Mouse (Mus musculus): ENCODE measurements at regions not wholly inside any gene's neighbourhood (a gene's known extent, or its start where the extent isn't known, plus 50 kb on each side); places are given as distances from the start of the nearest gene placed in this dataset.
A peak's percentile ranks its signal among the peaks of the same experiment; 100 is the strongest.

DNA sequence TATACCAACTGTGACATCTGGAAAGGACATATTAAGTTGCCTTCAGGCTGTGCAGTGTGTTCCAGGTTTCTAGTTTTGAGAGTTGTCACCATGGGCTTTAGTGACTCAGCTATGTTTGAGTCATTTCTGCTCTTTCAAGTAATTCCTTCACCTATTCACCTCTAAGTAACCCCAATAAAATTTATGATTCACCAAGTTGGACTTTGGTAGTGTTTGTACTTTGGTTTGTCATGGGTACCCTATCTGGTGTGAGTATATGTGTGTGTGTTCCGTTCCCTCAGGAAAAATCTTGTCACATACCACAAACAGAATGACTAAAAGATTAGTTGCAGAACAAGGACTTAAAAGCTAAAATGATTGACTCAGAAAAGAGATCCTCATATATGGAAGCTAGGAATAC, 76.8 kb upstream of the Crbn start:
- no peak for DNase-seq (ENCODE audit: low spot score)

DNA sequence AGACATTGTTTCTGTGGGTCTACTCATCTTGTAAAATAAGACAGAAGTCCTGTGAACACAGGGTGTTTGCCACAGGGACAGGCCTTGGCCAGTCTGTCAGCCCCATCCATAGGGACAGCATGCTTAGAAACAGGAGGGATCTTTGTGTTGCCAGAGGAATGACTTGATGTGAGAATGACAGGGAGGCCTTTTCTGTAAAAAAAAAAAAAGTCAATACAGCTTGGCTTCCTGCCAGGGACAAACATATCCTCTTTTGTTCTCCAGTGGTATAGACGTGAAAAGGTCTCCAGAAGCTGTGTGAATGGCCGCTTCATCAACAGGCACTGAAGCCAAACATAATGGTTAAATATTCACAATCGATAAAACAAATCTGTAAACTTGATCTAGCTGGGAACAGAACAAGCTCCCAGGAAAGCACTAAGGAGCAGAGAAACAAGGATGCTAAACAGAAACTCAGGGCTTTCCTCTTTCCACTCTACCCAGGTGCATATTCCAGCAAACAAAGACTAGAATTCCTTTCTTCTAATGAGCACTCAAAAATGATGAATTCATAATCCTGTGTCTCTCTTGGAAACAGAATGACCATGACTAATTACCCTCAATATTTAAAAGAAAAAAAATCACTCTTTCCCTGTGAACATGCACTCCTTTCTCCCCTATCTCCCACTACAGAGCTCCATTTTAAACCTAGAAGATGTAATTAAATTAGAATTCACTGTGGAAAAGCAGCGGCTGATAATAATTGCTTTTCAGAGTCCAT, 92.2 kb upstream of the Crbn start:
- DNase-seq (ENCODE audit: low spot score) = no peak

DNA sequence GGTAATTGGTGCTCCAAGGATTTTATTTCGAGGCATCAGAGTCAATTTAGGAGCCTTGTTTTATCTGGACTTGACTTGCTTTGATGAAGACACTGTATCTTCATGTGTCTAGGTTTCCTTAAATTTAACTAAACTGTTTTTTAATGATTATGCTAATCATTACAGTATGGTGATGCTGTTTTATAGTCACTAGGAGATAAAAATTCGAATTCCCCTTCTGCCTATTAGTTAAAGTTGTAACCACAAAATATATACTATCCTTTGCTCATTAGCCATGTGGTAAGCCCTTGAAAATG, 92.7 kb upstream of the Crbn start:
- DNase-seq (ENCODE audit: low spot score) = no peak

DNA sequence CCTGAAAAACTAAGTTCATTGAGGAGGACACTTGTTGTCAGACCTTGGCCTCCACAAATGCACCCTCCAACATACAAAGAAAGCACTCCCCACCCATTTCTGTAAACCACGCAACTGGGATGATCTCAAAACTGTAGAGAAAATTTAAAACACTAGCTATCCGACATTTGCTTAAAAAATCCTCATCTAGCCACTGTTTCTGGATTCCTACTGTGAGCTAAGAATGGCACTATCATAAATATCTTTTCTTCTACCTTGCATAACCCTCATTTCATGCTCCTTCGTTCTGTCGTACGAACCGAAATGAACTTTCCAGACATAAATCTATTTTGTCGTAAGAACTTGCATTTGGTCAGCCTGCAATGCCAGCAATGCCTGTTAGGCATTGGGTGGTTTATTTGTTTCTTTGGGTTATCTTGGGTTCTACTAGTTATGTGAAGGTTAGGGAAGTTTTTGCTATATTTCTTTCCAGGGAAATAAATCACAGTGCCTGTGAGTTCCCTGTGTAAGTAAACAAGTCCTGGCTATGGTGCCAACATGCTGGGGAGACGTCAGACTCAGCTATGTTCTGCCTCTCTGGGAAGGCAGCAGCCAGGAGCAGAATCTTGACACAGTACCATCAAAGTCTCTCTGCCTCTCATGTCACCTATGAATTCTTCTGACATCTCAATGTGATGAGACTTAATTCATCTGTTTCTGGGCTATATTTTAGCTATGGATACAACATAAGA, 104.2 kb upstream of the Crbn start:
- peak; percentile 12 for DNase-seq (ENCODE audit: low spot score)

DNA sequence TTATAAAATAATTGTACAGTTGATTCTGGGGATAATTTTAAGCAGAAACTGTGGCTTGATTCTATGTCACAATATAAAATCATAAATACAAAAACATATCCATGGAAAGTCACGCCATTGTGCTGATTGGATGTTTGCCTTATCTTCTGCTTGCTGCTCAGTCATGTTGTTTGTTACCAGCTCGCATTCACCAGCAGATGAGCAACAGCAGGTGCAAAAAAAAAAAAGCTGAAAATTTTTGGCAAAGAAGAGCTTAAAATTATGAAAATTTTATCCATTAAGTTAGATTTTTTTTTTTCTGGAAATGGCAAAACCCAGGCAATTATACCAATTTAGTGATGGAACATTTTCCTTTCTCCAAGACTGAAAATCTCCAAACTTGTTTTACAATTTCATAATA, 115.2 kb upstream of the Crbn start:
- no peak for DNase-seq (ENCODE audit: low spot score)

DNA sequence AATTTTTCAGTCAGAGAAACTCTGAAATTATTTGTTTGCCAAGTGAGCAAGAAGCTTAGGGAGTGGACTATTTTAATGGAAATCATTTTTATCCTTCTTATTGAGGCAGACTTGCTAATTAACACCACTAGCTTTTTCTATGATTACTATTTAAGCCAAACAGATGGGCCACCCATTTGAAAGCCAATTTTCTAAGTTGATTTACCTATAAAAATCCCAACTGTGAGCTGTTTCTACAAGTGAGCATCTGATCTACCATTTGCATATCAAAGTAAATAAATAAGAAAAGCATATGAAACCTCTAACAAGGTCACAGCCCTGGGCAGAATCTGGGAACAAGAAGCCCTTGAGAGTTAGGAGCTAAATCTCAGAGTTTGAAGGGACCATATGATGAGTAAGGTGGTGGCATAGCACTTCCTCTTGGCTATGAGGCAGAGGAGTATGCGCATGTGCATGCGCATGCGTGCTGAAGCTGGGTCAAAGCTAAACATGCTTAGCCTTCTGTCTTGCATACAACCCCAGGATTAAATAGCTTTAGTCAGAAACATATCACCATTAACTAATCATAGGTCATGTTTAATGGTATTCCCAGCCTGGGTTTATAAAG, 116.9 kb upstream of the Crbn start:
- no peak for DNase-seq (ENCODE audit: low spot score)

DNA sequence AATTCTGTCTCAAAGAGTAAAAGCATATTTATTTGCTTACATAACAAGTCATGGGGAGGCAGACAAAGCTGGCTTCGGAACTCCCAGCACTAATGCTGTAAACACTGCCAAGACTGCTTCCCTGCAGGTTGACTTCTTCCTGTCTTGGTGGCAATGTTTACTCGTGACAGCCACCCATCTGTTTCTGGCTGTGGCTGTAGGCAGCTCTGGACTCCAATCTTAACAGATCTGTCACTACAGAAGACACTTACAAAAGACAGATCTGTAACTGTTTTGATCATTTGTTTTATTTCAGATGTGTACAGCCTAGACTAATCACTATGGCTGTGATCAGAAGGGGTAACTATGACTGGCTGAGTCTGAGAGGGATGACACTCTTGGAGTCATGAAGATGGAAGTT, 121.1 kb upstream of the Crbn start:
- DNase-seq (ENCODE audit: low spot score) = no peak

DNA sequence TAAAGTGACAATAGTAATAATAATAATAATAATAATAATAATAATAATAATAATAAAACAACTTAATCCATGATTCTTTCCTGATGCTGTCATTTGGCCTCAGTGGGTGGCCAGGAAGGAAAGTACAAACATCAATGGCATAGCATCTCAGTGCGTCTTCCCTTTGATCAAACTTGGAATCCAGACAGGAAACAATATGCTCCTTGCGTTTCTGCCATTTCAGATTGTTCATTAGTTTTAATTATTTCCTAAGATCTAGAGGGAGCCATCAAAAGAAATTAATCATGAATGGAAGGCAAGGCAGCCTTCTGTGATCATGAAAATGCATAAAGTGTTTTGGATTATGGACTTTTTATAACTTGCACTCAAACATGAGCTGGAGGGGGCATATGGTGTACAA, 125.6 kb upstream of the Crbn start:
- no peak for DNase-seq (ENCODE audit: low spot score)

DNA sequence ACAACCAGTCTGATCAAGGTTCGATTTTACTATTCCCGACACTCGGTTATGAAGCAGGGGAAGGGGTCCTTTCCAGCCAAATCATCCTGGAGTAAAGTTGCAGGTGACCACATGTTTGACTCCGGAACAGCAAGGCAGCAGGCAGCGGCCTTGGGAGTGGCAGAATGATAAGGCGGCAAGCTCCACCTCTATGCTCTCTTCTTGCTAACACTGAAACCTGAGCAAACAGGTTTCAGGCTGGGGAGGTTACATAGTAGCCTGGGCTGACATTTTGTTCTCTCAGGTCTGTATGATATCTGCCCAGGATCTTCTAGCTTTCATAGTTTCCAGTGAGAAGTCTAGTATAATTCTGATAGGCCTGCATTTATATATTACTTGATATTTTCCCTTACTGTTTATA, 133.7 kb upstream of the Crbn start:
- DNase-seq (ENCODE audit: low spot score) = peak; percentile 14

DNA sequence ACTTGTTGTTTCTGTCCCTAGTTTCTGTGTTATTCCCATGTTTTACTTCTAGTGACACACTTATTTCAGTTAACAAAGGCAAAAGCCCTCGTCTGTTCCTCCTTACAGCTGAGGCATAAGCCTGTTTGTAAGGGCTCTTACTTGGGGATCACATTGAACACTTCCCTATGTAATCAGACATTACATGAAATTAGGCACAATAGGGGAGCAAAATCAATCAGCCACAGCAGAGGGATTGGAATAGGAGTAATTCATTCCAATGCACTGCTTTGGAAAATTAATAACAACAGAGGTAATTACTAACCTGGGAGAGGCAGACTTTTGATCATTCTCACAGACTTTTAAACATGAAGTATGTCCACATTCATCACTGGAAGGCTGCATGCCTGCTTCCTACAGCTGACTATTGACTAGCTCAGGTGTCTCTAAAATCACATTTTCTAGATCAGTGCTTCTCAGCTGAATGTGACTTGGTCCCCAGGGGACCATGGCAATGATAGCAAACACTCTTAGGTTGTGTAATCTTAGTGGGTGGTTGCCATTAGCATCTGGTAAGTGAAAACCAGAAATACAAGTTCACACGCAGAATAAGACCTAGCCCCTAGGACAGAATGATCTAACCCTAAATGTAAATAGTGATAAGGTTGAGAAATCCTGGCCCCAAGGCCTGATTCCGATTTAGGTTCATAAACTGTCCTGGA, 146.5 kb upstream of the Crbn start:
- DNase-seq (ENCODE audit: low spot score) = peak; percentile 10

DNA sequence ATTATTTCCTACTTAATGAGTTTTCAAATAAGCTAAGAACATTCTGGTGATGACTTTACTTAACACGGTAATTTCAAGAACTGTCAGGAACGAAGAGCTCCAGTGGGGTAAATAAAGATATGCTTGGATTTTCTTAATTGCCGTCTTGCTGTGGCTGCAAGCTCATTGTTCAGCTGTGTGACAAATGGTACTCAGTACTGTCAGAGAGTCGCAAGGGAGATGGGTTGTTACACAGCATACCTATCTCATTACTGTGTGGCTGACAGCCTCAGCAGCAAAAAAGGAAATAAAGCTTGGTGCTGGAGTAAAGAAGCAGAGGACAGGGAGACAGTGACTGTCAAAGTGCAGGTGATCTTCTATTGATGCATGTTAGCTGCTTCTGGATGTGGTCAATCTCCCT, 151.0 kb upstream of the Crbn start:
- DNase-seq (ENCODE audit: low spot score) = no peak

DNA sequence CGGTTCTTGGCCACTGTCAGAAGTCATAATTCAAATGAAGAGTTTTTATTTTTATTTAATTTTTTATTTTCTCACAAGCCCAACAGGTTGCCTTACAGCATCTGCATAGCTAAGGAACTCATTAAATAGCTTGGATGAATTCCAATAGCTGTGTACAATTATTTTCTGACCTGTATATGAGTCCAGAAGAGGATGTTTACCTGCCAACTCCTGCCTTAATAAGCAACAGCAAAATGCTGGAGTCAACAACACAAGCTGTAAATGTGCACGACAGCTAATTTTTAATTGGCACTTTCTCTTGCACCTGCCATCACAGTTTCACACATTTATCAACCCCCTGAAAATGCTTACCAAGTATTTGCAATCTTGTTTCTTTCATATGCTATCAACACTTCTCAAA, 161.4 kb upstream of the Crbn start:
- no peak for DNase-seq (ENCODE audit: low spot score)

DNA sequence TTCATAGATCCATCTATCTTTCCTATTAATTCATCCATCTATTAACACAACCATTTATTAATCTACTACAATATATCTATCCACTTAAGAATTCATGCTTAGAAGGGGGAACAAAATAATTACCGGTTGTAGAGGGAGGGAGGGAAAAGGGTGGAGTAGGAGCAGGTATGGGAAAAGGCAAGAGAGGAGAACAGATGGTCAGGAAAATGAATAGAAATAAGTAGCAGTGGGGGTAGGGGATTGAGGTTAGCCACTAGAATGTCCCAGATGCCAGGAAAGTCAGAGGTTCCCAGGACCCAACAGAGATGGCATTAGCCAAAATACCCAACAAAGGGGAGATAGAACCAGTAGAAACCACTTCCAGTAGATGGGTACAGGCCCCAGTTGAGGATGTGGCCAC, 164.5 kb upstream of the Crbn start:
- DNase-seq (ENCODE audit: low spot score) = no peak

DNA sequence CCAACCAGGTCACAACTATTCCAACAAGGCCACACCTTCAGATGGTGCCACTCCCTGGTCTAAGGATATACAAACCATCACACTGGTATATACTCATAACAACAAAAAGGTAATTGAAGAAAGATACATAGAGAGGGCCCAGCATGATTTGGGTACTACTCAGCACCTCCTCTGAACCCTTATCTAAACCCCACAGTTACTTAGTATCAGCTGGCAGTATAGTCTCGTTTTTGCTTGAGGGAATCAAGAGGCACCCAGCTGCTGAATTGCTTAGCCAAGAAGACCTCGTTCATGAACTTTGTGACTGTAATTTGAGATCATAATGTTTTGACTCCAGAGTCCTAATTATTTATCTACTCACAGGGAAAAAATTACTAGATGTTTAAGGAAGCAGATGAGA, 175.6 kb upstream of the Crbn start:
- no peak for DNase-seq (ENCODE audit: low spot score)

DNA sequence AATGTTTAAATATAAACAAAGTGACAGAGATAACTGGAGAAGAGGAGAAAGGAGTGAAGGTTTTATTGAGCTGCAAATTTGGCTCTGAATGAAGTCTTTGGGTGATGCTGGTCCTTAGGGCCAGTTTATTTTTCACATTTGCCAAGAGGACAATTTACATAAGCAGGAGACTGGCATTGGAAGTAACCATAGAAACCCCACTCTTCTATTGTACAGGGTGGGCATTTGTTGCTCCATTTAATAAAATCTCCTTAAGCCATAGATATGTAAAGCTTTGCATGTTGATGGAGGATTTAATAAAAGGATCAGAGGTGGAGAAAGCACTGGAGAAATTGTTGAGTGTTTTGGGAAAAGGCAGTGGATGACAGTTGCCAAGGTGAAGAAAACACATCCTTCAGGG, 178.8 kb upstream of the Crbn start:
- DNase-seq (ENCODE audit: low spot score) = no peak

DNA sequence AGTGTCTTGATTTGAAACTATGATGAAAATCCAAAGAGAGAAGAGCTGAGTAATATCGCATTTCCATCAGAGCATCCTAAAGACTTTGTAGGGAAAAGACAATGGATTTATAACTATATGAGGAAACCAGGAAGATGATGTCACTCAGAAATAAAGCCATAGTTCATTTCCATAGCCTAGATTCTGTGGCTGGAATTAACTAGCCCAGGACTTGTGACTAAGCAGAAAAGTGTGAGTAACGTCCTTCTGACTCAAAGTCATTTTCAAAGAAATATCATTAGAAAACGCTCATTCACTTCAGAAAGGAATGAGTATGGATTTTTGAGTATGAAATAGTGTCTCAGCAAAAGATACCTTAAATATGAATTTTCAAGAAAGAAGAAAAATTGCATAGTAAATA, 179.9 kb upstream of the Crbn start:
- DNase-seq (ENCODE audit: low spot score) = no peak

DNA sequence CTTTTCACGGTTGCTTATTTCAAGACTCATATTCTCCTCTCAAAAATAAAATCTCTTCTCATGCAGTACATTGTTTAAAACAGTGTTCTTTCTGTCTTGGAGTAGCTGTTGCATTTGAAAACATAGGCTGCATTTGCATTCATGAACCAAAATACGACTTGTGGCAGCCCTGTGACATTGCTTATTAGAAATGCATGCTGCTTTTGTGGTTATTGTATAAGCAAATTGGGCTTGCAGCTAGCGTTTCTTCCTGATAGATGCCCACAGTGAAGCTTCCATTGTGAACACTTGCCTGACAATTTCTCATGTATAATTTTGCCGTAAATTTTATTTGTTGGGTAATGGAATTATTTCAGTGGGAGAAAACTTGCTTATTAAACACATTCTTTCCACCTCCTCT, 180.3 kb upstream of the Crbn start:
- no peak for DNase-seq (ENCODE audit: low spot score)

DNA sequence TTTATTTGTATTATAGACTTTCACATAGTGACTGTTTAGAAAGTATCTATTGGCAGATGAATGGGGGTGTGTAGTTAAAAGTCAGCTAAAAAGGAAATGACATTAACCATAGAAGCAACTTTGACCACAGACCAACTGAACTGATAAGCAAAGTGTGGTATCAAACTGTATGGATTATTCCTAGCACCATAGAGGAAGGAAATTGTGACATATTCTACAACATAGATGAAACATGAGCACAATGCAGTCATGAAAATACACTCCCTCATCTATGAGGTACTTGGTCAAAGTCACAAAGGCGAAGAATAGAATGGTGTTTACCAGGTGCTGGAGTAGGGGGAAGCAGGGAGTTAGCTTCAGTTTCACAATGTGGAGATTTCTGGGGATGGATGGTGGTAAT, 181.4 kb upstream of the Crbn start:
- DNase-seq (ENCODE audit: low spot score) = no peak

DNA sequence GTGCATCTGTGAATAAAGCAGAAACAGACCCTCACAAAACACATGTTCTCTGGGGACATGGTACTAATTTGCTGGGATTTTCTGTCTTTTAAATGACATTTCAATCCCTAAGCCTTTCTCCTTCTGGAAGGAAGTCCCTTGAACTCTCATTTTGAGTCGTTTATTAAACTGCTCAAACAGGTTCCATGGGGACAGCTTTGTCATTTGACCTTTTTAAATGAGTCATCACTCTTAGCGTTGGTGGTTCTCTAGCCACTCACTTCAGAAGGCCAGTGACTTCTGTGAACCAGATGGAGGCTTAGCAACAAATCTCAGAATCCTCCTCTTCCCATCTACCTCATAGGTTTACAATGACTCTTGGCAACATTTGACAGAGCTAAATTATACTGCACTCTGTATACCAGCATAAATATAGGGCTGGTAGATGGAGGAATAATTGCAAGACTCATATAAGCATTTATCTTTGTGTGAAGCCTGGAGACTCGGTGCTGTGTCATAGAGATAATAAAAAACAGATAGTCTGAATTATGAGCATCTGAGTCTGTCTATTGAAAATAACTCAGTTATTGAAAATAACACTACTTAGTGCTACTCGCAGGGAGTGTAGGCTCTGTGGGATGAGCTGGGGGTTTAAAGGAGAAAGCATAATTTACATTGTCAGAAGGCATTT, 185.4 kb upstream of the Crbn start:
- DNase-seq (ENCODE audit: low spot score) = no peak

DNA sequence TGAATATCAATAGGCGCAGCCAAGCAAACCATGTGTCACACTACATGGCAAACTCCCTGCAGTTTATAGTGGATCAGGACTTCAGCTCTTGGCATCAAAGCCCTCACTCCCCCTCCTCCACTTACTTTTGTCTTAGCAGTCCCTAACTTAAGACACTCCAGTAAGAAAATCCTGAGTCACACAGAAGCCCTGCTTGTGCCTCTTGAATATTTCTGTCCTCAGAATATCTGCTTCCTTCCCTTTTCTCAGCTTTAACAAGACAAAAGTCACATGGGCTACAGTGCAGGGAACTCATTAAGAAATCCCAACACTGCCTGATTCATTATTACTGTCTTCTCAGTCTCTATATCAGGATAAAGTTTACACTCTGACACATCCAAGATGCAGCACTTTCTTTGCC, 191.7 kb upstream of the Crbn start:
- DNase-seq (ENCODE audit: low spot score) = no peak

DNA sequence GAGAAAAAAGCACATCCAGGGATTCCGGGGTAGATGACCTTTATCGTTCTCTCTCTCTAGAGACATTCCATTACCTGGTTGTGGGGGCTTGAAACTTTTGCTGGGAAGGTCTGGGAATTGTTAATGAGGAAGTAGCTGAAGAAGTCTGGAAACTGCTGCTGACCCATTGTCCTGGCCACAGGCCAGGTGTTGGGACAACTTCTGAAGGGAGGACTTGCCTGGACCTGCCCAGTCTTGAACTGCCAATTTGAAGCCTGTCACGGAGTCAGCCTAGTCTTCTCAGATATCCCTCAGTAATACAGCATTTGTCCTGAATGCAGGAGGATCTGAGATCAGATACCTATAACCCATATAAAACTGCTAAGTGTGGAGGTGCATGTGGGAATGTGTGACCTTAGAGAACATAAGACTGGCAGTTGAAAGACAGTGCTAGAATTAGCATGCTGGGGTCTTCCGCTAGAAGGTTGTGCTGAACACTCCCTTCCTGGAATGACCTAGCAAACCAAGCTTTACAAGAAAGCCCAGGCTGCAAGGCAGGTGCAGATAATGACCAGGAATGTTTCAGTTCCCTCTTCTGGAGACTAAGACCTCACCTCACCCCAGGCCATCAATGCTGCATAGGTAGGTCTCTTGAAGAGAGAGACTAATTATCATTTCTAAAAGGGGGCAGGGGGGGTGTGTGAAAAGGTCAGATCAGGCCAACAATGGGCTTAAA, 204.7 kb upstream of the Crbn start:
- peak; percentile 73 for DNase-seq (ENCODE audit: low spot score)

DNA sequence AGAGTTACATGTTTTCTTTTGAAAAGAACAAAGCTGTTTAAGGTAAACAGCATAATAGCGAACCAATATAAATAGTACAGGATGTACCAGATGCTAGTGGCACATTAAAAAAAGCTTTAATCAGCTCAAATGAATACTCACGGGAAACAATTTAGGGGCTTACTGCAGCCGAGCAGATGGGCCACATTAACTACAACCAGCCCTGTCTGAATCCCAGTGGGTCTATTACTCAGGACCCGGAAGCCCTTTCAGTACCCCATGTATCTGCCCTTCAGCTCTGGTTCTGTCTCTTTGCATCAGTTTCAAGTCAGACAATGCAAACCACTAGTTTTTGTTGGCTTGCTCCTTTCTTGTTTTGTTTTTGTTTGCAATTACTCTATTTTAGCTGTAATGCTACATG, 210.9 kb upstream of the Crbn start:
- no peak for DNase-seq (ENCODE audit: low spot score)

All from urinary bladder, postnatal 14 days (tissue).